Mouse (Mus musculus) liver, embryonic 11.5 days (tissue): ENCODE results near the gene Nudt4. TPM values are rescaled to one million over a fixed set of nuclear protein-coding genes. Genes with fewer than 3 reads are reported as not detected.
A peak's percentile ranks its signal among the peaks of the same experiment; 100 is the strongest.

Experiments used
- microRNA-seq: library from miRNA; unstranded; fragments of <30 nt; microRNA quantifications from one replicate; pipeline ENCODE4, GENCODE M21; 2017; ENCODE audit warnings: borderline number of aligned reads
- polyA plus RNA-seq: library from polyadenylated mRNA; unstranded; fragments of >200 nt; fragmentation: Nextera tagmentation; extraction: Ambion mirVana; gene quantifications from 2 replicates; pipeline ENCODE4 v1.2.1, GENCODE M21; 2014

The Nudt4 gene
- polyA plus RNA-seq, 1 experiment from 2014 or later = 95.8 TPM

Small RNA genes within 50 kb of the gene (microRNA-seq; reads per million reads assigned to microRNA genes)
- gene Mir3058 = 32.0 reads per million, percentile 36 among the genes with 10 or more reads in this experiment

Other genes with a start within 250 kb of the Nudt4 start
- gene Cradd, start 240.0 kb downstream of the Nudt4 start, polyA plus RNA-seq = 10.1 and 10.5 TPM in 2 replicates
- 19.4 and 21.1 TPM in 2 replicates for gene Socs2, start 147.0 kb downstream of the Nudt4 start, polyA plus RNA-seq
- gene Mrpl42, start 62.2 kb downstream of the Nudt4 start, polyA plus RNA-seq = 364 and 391 TPM in 2 replicates
- gene Ube2n, start 49.0 kb downstream of the Nudt4 start, polyA plus RNA-seq = 310 and 327 TPM in 2 replicates
- not detected in 2 replicates for gene Anapc15-ps, start 109.3 kb upstream of the Nudt4 start, polyA plus RNA-seq